Mouse (Mus musculus): Measurements from ENCODE around the gene Mcemp1.

Mcemp1 gene

GRCm38 (mm10) chr8:3665507-3665906 is at the start of gene Mcemp1:
Mcemp1 (plus strand) TSS chr8:3665754.
- no peak for DNase-seq (ENCODE audit: low read depth)

DNA sequence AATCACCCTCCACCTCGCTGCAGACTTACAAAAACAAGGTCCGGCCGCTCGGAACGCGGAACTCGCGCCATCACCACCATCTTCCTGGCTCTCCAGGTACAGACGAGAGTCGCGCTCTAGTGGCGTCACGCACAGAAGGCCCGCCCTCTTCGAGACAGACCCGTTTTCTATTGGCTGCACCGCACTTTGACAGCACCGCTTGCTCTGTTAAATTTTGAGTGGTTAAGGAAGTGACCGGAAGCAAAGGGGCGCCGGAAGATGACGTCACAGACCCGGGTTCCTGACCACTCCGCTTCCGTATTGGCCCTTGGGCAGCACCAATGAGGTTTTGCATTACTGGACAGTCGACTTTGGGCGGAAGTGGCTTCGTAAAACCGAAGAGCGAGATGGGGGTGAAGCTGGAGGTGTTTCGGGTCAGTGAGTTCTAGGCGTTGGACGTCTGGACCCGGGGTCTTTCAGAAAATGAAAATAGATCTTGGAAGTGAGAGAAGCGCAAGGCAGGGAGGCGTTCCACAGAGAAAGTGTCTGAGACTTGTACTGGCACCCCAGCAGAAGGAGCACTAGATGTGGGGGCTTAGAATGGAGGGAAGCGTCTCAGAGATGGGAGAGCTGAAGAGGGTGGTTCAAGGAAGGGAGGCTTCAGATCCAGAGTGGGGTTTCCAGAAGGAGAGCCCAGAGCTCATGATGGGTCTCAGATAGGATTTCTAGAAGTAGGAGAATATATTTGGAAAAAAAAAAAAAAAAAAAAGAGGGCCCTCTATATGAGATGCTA is 44.2 kb upstream of the Mcemp1 start, which contains the start of the genes Xab2 and Pet100:
TSS of gene Xab2 (minus strand) at position 118 of the 772 bp plus-strand sequence.
TSS of gene Pet100 (plus strand) at position 350 of the 772 bp plus-strand sequence.
- DNase-seq (ENCODE audit: low read depth) = peak; percentile 100

GRCm38 (mm10) chr8:3622119-3622518 is 43.4 kb upstream of the Mcemp1 start:
- DNase-seq (ENCODE audit: low read depth) = no peak

DNA sequence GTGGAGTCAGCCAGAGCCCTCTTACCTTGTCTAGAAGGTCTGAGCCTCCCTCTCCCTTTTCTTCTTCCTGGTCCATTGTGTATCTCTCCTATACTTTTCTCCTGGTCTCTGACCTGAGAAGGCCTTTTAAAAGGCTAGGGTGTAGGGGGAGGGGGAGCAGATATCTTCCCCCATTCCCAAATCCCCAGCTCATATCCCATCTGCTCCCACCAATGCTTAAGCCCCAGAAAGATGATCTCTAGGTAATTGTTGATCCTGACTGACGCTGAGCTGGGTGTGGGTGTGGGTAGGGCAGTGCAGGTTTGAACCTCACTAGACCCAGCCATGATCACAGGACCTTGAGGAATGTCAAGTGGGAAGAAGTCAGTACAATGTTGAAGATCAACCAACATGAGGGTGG is 40.1 kb upstream of the Mcemp1 start, which contains the start of gene Pcp2:
TSS of gene Pcp2 (minus strand) at position 101 of the 400 bp plus-strand sequence.
- no peak for DNase-seq (ENCODE audit: low read depth)

GRCm38 (mm10) chr8:3626971-3627370 is 38.6 kb upstream of the Mcemp1 start:
- DNase-seq (ENCODE audit: low read depth) = no peak

- no peak for DNase-seq (ENCODE audit: low read depth)
Observed at GRCm38 (mm10) chr8:3628014-3628413, 37.5 kb upstream of the Mcemp1 start.

DNA sequence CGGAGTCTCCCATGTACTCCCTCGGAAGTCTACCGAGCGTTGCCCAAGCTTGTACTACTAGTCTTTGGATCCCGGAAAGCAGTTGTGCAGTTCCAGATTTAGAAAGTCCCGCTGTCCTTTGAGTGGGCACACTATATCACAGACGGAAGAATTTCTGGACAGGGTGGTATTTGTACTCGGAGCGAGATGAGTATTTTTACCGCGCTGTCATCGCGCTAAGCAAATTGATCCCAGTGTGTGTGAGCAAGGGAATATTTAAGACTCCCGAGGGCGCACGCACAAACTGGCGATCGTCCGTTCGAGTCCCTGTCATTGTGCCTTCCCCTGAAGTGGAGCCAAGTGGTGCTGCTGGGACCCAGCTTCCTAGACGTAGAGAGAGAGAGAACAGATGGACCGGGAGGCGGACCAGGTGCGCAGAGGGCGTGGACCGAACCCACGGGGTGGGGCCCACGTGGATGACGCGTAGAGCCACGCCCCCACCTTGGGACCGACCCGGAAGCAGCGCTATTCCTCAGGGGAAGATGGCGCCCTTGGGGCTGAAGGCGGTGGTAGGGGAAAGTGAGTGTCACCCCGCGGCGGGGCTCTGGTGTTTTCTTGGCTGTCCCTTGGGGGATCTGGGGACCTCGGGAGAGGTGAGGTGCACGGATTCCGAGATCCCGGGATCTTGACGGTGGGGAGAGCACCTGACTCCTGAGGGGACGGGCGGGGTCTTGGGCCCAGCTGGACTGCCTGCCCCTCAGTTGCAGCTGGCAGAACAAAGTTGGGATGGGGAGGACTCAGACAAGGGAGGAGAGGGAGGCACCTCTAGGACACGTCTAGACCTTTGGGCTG is 34.7 kb upstream of the Mcemp1 start, which contains the start of gene Stxbp2:
TSS of gene Stxbp2 (plus strand) at position 309 of the 831 bp plus-strand sequence.
- DNase-seq (ENCODE audit: low read depth) = peak; percentile 68

GRCm38 (mm10) chr8:3631478-3631875 is 34.1 kb upstream of the Mcemp1 start:
- no peak for DNase-seq (ENCODE audit: low read depth)

GRCm38 (mm10) chr8:3645804-3646203 is 19.8 kb upstream of the Mcemp1 start:
- peak; percentile 71 for DNase-seq (ENCODE audit: low read depth)

DNA sequence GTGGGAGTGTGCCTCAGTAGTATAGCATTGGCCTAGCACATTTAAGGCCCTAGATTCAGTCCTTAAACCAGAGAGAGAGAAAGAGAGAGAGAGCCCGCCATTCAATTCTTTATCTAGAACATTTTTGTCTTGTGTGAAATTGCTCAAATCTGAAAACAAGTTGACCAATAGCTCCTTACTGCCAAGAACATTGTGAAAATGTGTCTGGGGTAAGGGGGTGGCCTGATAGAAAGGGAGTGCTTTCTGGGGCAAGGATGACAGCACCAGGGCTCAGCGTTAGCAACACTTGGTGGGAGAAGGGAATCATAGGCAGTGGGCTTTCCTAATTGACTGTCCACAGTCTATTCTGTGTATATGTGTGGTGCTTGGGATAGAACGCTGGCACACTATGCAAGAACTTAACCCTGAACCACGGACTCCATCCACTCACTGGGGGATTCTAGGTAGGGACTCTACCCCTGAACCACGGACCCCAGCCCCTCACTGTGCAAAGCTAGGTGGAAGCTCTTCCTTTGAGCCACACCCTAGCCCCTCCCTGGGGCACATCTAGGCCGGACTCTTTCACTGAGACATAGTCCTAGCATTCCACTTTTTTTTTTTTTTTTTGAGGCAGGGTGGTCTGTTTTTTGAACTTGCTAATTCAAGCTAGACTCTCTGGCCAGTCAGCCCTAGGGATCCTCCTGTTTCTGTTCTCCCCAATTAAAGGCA is 18.6 kb upstream of the Mcemp1 start:
- no peak for DNase-seq (ENCODE audit: low read depth)

DNA sequence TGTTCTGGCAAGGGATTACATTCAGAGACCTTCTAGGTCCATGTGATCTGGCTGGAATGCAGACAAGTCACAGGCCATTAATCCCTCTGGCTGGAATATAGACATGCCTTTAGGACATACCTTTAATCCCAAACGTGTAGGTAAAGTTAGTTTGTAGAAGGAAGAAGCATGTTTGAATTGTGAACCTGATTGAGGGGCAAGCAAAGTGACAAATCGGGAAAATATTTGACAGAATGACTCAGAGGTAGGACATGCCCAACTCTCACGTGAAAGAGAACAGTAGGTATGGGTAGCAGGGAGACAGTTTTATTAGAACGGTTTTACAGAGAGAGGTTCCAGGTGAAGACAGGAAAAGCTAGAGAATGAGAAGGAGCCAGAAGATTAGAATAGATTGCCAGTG is 18.0 kb upstream of the Mcemp1 start:
- no peak for DNase-seq (ENCODE audit: low read depth)

DNA sequence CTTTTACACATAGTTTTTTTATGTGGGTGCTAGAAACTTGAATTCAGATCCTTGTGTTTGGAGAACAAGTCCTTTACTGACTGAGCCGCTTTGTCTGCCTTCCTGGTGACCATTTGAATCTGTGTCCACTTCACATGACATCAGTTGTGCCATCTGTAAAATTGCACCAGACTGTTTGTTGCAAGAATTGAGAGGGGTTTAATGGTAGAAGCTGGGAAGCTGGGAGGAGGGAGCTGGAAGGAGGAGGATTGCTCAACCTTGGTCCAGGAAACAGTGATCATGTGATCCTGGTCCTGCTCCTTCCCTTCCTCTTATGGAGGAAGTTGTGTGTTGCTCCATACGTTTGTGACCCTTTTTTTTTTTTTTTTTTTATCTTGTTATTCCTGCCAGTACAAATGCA is 17.3 kb upstream of the Mcemp1 start:
- DNase-seq (ENCODE audit: low read depth) = no peak

- DNase-seq (ENCODE audit: low read depth) = no peak
Observed at GRCm38 (mm10) chr8:3648990-3649389, 16.6 kb upstream of the Mcemp1 start.

GRCm38 (mm10) chr8:3652845-3653244 is 12.7 kb upstream of the Mcemp1 start:
- DNase-seq (ENCODE audit: low read depth) = no peak

DNA sequence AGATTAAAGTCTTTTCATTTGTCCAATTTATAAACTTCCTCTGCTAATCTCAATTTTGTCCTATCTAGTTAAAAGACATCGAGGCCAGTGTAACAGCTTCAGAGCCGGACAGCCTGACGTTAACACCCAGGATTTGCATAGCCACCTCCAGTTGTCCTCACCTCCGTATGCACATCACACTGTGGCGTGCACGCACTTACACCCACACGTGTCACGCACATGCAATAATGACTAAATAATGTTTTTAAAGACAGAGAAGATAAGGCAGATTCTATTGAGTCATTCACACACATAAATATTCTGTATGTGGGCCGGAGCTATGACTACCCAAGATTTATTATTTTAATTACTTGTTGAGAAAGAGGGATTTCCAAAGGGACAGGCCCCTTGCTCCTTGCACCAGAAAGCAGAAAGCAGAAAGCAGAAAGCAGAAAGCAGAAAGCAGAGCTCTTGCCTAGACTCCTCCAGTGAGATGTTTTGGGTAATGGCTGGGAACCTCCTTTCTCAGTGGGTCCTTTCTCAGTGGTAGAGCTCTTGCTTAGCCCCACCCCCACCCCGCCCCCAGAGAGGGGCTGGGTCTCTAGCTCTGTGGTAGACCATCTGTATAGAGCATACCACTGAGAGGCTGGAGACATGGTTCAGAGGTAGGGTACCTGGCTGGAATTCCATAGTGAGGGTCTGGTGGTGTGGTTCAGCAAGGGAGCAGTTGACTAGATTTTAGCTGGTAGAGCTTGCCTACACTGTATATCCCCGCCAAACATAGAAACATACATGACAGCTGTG is 10.6 kb upstream of the Mcemp1 start:
- DNase-seq (ENCODE audit: low read depth) = no peak

GRCm38 (mm10) chr8:3655526-3655925 is 10.0 kb upstream of the Mcemp1 start, which contains the start of gene Retn:
Retn (plus strand) TSS chr8:3655770.
- DNase-seq (ENCODE audit: low read depth) = no peak

- DNase-seq (ENCODE audit: low read depth) = no peak
Observed at GRCm38 (mm10) chr8:3656725-3657381, 8.7 kb upstream of the Mcemp1 start.

DNA sequence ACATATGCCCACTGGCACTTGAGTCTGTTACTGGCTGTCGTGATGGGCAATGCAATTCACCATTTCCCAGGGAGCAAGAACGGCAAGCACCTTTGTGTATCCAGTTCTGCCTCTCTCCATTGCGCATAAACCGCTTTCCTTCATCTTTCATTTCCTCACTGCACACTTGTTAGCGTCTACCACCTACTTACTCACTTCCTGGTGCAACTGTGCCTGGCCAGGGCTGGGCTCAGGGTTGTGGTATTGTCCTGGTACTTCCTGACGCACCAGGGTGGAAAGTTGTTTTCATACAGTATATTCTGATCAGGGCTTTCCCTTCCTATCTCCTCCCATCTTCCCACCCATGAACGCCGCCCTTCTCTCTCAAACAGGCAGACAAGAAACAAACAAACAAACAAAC is 4.7 kb upstream of the Mcemp1 start:
- DNase-seq (ENCODE audit: low read depth) = no peak

- DNase-seq (ENCODE audit: low read depth) = no peak
Observed at GRCm38 (mm10) chr8:3664405-3664804, 1.1 kb upstream of the Mcemp1 start.

- no peak for DNase-seq (ENCODE audit: low read depth)
Observed at GRCm38 (mm10) chr8:3670388-3670787, 4.8 kb downstream of the Mcemp1 start.

DNA sequence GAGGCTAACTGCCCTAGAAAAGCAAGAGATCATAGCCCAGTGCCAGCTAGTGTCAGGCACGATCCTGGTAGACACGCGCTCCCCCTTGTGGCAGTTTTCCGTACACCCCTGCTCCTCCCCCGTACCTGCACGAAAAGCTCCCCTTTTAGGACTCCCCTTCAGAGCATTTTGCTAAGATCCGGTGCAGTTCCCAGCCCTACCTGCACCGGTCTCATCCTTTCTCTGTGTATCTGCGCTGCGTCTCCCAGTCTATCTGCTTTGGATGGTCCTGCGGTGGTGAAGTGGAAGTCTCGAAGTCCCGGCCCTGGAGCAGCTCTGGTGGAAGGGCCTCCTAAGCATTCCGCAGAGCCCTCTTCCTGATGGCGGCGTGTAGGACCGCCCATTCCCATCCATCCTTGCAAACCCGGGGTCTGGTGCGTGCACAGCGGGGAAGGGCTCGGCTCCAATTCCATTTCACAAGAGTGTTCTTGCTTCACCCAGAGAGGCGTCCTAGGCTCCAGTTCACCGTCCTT is 6.5 kb downstream of the Mcemp1 start, which contains the start of gene Fcor:
TSS of gene Fcor (minus strand) at position 383 of the 512 bp plus-strand sequence.
- peak; percentile 70 for DNase-seq (ENCODE audit: low read depth)

Data from c-Kit-positive CD71-negative TER-119-negative erythroid progenitor cells, embryonic 14.5 days (primary cell).